Mouse (Mus musculus) urinary bladder, adult 2 months (tissue): ENCODE results near the gene Prdm5. TPM values are rescaled to one million over a fixed set of nuclear protein-coding genes. Genes with fewer than 3 reads are reported as not detected.

Experiments
- DNase-seq: peaks from one replicate; pipeline ENCODE4 v3.0.0; 2022; ENCODE audit warnings: low spot score
- polyA plus RNA-seq: library from polyadenylated mRNA; depleted of rRNA; stranded (reverse); fragments of >200 nt; gene quantifications from 2 replicates; pipeline ENCODE4 v1.2.3, GENCODE M21; 2012

Prdm5 gene
- polyA plus RNA-seq, 1 experiment = 12.4 TPM

DNA sequence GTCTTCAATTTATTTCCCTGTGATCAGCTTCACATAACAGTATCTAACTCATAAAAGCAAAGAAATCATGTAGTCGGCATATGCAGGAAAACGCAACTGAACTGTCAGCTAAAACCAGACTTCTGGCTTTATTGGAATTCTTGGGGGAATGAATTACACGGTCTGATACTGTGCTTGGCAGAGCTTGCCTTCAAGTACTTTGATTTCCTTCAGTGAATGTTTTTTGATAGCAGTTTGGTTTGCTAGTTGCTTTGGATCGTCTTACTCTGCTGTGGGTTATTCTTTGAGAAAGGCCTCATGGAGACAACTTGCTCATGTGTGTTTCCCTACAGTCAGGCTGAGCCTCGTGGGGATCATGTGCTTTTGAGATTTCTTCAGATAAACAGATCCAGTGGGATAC is 52.7 kb downstream of the Prdm5 start:
- no peak for DNase-seq

- DNase-seq = no peak
These were observed 55.2 kb downstream of the Prdm5 start for GRCm38 (mm10) chr6:65834013-65834412.

- DNase-seq = no peak
These were observed 63.8 kb downstream of the Prdm5 start for GRCm38 (mm10) chr6:65842579-65842978.

DNA sequence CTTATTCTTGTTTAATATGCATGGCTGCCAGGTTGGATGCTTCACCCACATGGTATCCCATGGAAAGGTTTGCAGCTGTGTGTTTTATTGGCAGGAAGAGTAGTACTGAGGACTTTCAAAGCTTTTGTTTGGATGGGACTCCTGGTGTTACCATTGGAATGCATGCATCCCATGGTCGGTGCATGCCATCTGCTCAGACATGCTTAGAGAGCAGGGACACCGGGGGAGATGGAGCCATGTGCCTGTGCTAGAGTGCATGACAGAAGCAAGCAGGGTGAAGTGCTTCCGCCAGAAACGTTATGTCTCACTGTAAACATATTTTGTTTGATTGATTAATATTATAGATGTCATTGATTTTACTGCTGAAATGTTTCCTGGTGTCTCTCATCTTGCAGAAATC is 70.3 kb downstream of the Prdm5 start:
- no peak for DNase-seq

DNA sequence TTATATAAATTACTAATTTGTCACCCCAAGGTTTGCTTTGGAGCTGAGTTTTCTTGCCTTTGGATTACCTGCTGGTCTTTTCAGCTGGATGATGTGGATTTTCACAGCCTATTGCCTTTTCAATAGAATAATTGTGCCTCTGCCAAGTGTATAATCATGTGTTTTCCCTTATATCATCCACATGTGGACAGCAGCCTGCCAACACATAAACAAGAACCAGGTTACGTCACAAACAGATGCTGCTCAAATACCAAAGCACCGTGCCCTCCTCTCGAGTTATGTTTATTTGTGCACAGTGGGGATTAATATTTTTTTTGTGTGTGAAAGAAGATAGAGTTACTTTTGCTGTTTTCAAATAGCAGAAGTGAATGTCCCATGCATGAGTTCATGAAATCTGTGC is 70.9 kb downstream of the Prdm5 start:
- no peak for DNase-seq

GRCm38 (mm10) chr6:65850221-65850620 is 71.4 kb downstream of the Prdm5 start:
- no peak for DNase-seq

DNA sequence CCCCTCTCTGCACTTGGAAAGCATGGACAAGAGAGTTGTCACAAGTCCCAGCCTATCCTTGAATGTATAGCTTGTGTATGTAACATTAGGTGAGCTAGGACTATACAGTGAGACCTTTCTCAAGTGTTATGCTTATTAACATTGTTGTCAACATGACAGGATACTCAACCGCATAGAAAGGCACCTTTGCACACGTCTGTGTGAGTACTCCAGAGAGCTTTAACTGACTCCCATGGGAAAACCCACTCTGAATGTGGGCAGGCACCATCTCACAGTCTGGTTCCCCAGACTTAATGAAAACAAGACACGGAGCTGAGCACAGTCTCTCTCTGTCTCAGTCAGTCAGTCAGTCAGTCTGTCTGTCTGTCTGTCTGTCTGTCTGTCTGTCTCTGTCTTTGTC is 75.2 kb downstream of the Prdm5 start:
- DNase-seq = no peak

GRCm38 (mm10) chr6:65854585-65854984 is 75.8 kb downstream of the Prdm5 start:
- no peak for DNase-seq

DNA sequence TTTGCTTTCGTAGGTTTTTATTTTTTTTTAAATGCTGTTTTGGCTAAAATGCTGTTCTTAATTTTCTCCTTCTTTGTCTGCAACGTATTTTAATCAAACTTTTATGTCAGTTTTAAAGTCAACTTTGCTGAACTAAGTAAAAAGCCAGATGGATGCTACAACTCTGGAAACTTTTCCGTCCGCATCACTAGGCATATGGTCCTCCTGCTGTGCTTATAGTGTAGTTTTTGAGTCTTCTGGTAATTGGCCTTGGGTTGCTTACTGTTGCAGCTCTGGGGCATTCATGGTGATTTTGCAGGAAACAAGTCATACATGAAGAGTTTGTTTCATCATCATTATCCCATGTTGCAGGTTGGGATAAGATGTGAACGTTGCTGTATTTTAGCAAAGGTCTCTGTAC is 81.8 kb downstream of the Prdm5 start:
- no peak for DNase-seq

DNA sequence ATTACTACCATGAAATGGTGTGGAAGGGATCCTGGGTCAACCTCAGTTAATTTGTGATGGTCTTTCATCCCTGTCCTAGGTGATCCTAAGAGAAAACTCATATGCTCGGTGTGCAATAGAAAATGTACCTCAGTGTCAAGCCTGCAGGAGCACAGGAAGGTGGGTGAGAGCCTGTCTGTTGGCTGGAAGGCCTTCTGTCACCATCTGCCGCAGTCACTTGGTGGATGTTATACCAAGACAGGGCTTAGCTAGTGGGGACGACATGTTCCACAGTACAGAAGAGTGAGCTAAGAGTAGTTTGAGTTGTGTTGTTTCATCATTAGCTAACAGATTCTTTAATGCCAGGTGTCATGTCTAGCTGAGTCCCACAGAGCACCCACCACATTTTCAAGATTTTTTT is 84.0 kb downstream of the Prdm5 start:
- no peak for DNase-seq

DNA sequence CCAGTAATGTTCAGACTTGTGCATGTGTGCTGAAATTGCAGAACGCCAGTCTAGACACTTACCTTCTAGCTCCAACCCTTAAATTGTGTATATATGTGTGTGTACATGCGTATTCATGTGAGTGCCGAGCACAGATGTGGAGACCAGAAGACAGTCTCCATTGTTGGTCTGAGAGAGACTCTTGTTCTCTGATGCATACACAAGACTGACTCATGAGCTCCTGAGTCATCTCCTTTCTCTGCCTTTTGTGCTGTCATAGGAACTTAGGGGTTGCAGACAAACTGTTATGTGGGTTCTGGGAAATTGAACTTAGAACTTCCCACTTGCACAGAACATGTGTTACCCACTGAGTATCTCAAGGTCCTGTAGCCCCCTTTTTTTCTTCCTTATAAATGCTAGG is 85.4 kb downstream of the Prdm5 start:
- DNase-seq = no peak

DNA sequence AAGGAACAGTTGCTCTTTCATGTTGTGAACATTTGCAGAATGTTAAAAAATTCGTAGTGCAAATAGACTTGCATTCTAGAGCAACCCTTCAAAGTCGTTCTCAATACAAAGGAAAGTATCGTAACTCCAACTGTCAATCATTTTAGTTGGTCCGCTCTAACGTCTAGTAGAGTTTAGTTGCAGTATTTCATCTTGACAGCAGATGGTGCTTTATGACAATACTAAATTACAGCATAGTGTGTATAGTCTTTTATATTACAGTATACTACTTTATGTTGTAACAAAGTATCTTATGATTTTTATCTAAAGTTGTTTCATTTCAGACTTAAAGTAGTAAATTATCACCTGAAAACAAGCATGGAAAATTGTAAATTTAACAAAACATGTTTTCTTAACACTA is 86.1 kb downstream of the Prdm5 start:
- DNase-seq = no peak

- DNase-seq = no peak
These were observed 87.1 kb downstream of the Prdm5 start for GRCm38 (mm10) chr6:65865861-65866260.

- no peak for DNase-seq
These were observed 93.0 kb downstream of the Prdm5 start for GRCm38 (mm10) chr6:65871754-65872278.

DNA sequence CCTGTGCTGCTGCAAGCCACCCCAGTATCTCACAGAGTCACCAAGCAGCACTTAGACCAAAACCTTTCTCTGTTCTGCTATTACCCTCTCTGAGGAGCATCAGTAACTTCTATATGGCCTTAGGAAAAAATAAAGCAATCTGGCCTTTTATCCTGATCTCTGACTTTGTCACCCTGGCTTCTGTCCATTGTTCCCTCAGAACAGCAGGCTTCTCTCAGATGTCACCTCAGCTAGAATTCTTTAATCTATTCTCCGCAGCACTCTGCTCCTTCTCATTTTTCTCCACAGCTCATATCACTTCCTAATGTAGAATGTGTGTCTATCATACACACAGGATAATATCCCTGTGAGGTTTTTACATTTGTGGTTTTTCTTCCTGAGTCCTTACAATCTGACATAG is 99.5 kb downstream of the Prdm5 start:
- DNase-seq = no peak

- DNase-seq = no peak
These were observed 110.0 kb downstream of the Prdm5 start for GRCm38 (mm10) chr6:65888835-65889234.

DNA sequence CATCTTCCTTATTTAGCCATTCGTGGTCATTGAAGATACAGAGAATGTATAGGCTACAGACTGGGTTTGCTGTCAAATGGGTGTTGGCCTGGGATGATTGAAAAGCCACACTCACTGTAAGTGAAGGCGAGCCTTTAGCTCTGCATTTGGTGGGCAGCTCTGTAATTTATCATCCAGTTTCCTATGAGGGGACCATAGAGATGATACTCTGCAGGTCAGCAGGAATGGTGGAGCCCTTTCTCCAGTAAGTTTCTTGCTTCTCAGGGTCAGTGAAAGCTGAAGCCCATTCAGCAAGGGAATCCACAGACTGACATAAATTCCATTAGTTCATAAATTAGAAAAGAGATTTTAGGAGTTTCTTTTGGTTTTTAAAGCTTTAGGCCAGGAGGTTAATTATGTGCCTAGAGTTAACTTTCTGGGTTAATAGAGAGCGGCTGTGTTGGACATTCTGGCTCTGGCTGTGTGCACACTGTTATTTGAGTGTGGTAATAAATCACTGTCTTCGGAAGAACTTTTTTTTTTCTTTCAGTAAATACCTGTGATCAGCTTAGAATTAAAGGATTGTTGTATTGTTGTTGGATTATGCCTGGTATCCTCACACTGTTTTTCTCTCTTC is 113.4 kb downstream of the Prdm5 start:
- no peak for DNase-seq

DNA sequence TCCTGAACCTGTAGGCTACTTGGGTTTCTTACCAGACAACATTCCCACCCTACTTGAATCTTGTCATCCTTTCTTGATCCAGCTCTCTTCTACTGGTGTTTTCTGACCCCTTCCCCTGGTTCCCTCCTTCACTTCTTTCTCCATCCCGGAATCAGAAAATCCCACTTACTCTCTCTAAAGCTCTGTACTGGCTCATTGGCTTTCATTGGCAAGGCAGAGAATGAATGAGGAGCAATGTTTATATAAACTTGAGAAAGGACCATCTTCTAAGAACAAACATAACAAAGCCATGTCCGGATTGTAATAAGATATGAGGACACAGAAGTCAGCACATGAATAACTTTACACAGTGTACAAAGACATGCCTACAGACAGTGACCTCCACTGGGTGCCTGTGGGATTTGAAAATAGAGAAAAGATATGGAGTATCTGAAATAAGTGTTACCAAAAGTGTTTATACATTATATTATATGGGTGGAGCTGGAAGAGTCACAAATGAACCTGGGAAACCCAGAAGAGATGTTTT is 127.9 kb downstream of the Prdm5 start:
- no peak for DNase-seq

DNA sequence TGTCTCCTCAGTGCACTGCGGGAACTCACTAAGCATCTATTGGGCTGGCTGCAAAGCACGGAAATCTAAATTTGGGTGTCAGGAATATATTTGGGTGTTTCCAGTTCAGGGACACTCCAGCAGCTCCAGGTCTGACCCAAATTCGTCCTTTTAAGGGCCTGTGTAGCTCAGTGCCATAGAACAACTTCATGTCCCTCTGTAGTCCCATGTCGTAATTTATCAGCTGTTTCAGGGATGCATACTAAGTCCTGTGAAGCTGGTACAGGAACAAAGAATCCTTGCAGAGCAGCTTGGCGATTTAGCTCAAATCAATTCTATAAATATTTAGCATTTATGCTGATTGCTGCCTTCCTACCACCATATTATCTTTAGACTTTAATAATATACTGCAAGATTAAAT is 136.6 kb downstream of the Prdm5 start:
- no peak for DNase-seq

DNA sequence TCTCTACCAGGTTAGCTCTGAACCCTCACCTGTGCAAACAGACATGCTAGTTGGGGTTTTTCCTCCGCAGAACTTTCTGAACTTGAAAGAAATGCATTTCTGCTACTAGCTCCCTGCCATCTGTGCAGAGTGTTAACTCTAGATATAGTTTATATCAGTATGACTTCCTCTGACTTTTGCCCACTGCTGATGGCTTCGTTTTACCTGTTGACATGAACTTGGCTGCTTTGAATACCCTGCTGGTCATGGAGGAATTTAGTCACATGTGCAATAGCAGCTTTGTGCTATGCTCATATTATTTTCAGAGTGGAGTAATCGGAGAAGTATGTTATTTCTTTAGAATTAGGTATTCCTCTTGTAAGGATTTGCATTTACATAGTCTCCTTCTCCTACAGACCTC is 142.9 kb downstream of the Prdm5 start:
- DNase-seq = no peak

- no peak for DNase-seq
These were observed 144.8 kb downstream of the Prdm5 start for GRCm38 (mm10) chr6:65923501-65924084.

- no peak for DNase-seq
These were observed 147.0 kb downstream of the Prdm5 start for GRCm38 (mm10) chr6:65925737-65926333.

DNA sequence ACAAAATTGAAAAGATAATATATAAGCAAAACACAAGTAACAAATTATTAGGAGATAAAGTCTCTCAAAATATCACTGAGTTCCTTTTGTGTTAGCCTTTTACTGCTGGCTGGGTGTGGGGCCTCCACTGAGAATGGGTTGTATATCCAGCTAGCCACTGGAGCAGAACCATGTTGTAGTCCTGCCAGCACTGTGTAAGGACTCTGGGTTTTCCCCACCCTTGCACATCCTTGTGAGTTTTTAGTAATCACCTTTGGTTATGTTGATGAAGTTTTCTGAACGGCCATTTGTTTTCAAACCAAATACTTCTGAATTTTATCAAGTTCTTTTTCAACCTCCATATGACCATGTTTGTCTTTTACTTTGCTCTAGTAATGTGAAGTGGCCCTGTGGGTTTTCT is 151.7 kb downstream of the Prdm5 start:
- DNase-seq = no peak
